Mouse (Mus musculus) urinary bladder, adult 18-20 months (tissue): ENCODE data around the gene Spag16.
A peak's percentile ranks its signal among the peaks of the same experiment; 100 is the strongest.

Source experiments
- DNase-seq, 2 experiments: peaks; one replicate each; pipeline ENCODE4 v3.0.0; 2022; ENCODE audit warnings: low spot score in 2 of 2, mixed read lengths in 2 of 2

Spag16 gene

DNA sequence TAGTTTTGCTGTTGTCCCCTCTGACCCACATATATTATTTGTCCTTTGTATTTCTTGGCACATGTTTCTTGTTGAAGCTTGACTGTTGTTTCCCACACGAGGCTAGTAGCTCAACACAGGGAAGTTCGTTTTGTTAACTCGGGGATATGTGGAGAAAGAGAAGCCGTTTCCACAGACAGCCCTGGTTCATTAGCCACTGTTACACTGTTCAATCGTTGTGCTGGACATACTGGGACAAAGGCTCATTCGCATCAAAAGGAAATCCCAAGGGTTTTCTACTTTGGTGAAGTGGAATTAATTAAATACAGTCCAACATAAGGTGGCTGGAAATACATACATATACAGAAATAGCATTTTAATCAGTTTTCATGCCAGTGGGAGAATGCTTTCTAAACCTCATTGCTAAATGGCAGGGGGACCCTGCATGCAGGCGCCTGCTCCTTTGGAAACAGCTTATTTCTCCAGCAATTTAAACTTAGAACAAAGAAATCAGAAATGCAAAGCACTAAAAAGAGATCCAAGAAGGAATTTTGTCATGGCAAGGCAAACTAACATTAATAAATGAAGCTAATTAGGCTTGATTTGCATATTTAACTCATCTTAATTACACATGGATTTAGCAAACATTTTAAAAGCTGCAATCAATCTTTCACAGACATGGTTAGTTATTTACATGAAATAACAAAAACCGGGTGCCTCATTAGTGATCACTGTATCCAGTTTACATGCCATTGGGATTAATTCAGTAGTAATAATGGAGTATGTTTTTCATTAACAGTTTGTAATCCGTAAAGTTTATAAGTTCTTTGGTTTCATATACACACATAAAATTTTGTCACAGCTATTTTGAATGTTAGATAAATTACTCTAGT, 615.7 kb downstream of the Spag16 start:
- DNase-seq = no peak

DNA sequence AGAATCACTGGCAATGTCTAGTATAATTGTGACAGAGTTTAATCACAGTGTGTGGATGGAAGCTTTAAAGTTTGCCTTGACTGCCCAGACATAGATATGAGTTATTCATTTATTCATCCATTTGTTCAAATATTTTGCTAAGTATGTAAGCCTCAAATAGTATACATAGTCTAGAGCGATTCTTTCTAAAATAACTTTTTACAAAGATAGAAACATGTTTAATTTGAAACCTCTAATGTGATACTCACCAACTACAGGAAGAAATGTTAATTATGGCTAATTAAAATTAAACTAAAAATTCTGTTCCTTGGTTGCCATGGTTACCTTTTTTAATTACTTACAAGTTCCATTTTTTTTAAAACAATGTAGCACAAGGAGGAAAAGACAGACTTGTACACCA, 653.1 kb downstream of the Spag16 start:
- DNase-seq = no peak

DNA sequence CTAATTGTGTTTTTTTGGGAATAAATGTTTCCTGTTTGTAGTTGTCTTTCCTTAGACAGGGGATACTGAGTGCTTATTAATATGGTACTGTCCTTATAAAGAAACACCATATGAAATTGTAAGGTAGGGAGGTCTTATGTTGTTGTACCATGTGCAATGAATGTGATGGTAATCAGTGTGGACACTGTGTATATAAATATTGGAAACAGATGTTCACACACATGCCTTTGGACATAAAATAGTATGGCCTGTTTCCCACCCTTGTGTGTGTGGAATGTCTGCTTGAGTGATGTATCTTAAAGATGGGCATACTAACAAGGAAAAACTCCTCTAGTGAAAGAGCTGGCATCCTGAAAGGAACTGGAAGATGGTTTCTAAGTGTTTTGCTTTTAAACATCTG, 692.1 kb downstream of the Spag16 start:
- DNase-seq = no peak

DNA sequence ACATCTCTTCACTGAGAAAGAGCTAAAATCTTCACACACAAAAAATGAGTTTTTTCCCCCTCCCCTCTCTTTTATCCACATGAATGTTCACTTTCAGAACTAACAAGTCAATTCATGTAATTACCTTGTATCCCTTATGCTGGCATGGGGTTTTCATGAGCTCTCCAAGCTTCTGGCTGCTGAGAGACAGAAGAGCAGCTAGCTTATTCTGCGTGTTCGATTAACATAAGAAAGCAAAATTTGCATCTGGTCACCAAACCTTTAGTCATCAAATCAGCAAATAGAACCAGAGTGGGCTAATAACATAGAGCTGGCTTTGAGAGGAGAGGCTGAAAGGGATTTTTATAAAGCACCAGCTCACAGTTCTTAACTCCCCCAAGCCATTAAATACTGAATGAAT, 700.4 kb downstream of the Spag16 start:
- DNase-seq = no peak

DNA sequence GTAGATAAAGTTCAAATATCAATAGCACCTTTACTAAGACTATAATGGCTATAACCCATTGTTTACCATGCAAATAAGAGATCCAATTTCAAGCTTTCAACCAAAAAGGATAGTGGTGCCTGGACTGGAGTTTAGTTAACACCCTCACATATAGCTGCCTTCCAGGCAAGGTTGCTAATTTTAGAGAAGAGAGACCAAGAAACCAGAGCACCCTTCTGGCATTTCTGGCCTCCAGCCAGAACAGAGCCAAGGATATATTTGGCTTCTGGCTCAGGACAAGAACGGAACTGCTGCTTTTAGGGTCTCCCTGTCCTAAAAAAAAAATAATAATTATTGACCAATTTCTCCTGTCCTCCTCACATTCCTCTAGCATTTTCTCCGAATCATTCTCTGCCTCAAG, 703.0 kb downstream of the Spag16 start:
- DNase-seq = no peak

DNA sequence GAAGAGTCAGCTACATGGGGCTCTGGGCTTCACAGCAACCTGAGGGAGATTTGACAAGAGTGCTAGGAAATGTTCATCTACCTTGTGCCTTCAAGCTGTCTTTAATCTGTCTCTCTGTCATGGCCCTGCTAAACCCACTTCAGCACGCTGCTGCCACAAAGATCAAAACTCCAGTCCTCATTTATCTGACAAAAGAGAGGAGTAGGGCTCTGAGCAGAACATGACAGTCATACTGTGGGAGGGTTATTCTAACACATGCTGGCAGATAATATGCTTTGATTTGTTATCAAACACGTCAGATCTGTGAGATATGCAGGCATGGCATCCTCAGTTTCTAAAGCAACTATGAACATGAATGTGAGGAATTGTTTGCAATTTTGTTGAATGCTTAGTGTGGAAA, 725.1 kb downstream of the Spag16 start:
- no peak for DNase-seq

DNA sequence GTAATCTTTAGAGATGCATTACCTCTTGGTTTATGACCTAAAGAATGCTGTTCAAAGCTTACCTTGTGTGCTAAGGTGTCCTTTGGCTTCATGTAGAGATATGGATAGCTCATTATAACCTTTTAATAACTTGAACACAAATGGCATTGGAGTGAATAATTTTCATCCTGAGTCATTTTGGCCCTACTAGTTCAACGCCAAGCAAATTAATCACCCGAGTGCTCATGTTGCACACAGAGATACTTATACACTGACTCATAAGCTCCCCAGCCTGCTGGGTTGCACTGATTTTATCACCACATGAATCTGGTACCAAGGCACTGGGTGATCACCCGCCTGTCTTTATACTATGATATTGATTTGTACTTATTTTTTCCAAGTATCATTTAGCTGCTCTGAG, 795.0 kb downstream of the Spag16 start:
- DNase-seq = no peak

DNA sequence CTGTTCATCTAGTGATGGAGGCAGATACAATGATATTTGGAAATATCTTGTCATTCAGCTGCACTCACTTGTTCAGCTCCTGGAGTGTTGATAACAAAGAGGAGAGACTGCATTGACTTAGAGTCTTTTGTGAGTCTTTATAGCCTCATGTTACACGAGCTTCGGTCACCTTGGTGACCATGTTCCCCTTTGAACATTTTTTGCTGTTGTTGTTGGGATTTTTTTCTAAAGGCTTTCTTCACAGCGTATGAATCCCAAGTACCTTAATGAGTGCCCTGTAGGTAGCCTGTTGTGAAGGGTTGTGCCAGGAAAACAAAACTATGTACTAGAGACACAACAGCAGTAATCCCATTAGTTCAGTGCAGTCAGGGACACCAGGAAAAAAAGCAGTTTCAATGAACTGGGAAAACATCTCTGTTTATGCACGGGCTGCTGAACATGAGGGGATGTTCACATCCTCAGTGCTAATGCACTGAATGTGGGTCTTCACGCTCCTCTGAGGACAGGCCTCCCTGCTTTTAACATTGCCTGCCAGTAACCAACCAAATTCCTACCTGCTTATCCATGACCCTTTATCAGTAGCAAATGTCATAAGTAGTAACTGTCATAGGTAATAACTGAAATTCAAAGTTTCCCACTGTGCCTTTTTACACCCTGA, 798.2 kb downstream of the Spag16 start:
- no peak for DNase-seq

DNA sequence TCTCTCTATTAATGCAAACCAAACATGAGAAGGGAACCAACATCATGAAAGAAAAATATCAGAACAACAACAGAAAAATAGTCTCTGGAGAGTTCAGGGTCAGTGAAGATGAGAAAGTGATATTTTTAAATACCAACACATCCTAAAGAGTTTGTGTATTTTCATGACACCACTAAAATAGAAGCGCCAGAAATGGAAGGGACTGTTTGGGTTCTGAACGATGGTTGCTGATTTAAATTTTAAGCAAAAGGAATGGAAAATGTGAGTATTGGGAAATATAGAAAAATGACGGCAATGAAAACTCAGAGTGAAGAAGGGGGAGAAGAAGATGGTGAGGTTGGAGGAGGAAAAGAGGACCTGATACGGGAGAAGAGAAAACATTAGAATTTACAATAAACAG, 825.9 kb downstream of the Spag16 start:
- DNase-seq = no peak

DNA sequence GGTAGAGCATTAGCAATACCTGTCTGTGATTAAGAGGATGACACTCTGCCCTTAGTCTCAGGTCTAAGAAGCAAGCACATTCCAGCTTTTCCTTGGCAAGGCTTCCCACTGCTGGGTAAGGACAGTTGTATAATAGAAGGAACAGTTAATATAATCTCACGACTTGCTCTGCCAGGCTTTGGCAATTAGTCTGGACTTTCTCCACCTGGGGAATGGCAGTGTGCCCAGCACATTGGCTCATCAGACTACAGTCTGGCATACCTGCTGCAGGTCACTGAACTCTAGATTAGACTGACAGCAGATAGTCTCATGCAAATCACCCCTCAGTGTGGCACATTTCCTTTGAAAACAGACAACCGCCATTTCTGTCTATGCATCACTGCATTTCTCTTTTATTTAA, 865.8 kb downstream of the Spag16 start:
- DNase-seq = no peak

DNA sequence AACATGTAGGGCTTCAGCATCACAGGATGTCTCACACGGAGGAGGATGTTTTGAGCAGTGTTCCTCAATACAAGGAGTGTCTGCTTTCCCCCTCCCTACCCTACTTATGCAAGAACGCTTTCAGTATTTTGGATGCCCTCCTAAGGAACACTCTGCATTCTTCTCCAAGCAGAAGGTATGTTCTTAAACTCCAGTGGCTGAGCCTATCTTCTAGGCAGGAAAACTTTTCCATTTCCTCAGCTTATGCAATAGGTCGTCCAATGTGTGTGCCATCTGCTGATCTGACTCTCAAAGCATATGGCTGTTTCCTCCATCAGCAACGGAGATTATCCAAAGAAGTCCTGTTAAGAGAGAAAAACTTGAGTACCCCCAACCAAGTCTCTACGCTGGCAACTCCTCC, 873.5 kb downstream of the Spag16 start:
- no peak for DNase-seq

DNA sequence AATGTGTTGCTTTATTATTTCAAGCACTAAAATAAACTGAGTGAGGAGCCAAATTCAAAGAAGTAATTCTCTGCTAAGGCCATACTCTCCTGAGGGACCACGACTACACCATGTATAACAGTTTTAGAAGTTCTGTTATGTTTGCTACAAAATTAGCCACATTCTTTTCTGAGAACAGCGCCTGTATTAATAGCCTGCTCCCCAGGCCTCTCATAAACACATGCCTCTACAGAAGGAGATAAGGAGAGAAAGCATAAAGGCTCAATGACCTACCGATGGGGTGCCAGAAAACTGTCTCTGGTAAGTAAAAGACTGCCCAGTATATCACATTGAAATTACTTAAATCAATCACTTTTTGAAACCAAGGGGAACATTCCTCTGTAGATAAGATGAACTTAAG, 877.2 kb downstream of the Spag16 start:
- DNase-seq = no peak

DNA sequence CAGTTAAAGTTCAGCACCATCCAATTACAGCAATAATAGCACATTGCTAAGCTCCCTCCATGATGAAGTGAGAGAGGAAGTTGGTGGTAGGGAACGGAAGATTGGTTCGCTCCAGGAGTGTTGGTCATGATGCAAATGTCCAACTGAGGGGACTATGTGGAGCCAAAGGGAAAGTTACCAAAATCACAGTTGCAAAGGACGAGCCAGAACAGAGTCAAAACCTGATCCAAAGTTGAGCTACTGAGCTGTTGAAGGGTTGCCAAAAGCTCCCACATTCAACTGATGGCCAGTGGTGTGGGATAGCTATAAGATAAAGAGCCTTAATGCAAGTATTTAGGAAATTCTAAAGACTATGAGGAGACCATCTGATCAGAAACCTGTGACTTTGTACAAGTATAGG, 879.1 kb downstream of the Spag16 start:
- DNase-seq = no peak

DNA sequence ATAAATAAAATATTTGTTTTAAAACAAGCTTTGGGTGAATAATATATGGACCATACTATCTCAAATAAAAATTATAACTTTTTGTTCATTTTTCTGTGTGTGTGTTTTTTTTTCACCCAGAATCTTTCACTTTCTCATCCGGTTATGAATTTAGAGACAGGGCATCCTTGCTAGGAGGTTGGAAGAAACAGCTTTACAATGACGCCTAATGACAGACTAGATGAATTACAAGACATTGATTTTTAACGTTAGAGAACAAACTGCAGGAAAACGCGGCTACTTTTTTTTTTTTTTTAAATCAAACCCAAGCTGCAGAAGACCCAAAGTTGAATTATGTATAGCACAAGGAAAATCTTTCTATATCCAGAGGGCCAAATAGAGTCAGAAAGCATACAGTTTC, 898.3 kb downstream of the Spag16 start:
- no peak for DNase-seq

DNA sequence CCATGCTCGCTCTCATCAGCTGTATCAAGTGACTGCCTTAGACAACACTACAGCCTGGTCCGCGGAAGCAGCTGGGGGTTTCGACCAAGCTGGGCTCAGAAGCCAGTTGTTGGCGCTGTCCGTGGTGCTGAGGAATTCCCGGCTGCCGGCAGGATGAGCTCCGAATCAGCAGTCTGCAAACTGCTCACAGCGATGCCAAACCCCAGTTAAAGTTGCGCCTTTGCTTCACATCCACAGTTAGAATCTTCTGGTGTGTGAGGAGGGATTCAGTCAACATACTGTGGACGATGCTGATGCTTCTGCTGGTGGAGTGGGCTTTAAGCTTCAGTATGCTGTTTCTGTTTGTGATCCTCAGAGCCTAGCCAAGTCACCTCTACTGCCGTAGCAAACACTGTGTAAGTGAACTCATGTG, 898.9 kb downstream of the Spag16 start, which contains the start of gene Vwc2l:
Vwc2l (plus strand) TSS at position 61 of the 412 bp plus-strand sequence.
- DNase-seq = peak; percentile 6 to 28
